Mouse (Mus musculus): ENCODE data around the gene Rab15. TPM values are rescaled to one million over a fixed set of nuclear protein-coding genes. Genes with fewer than 3 reads are reported as not detected.

Rab15 gene
- polyA plus RNA-seq (2012; rRNA removed) (22.2 and 23.3 TPM in 2 replicates), polyA plus RNA-seq (2014; fragmentation: Nextera tagmentation; extraction: Ambion mirVana) (22.2 and 24.9 TPM in 2 replicates)

DNA sequence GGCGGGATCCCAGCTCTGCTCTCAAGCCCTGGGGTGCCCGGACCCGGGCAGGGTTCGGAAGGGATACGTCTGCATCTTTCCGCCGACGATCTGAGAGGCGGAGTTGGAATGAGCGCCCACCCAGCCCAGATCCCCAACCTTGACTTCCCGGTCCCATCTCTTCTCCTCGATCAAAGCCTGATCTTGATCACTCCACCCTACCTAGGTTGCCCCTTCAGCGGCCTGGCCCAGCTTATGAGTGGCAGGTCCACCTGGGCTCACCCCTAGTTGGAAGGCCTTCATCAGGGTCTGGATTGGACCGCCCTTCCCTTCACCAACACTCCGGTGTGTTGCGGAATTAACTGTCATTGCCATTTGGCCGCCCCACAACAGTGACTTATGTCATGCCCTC lies at the start of gene Rab15:
Gene Rab15 (minus strand): TSS at position 258 of the 391 bp plus-strand sequence.
- no peaks in the 10 kb centered on the region for H3K27me3 ChIP-seq (ENCODE audit: control insufficient read depth, insufficient read depth, low read length)
- peak within 1 kb of the TSS; percentile 86 for H3K9ac ChIP-seq (ENCODE audit: low read depth, low read length, severe bottlenecking)
- no peak for TF ChIP-seq POLR2A (IDR thresholded peaks at IDR 0.05; ENCODE audit: borderline replicate concordance, extremely low read depth, insufficient read depth, insufficient read length)
- H3K27ac ChIP-seq (replicated peaks; ENCODE audit: low read depth, low read length), result no peak within 1 kb of the TSS
- peak within 1 kb of the TSS; percentile 88 for H3K4me2 ChIP-seq (replicated peaks; ENCODE audit: low read depth, low read length, severe bottlenecking)
- peak within 1 kb of the TSS; percentile 69 for H3K4me3 ChIP-seq (replicated peaks; ENCODE audit: low read length)
- peak; percentile 5; the same call in 1 of the 2 replicates for ATAC-seq (ENCODE audit: low FRiP score, low read depth)
- DNase-seq (ENCODE audit: low spot score), result no peak
- H3K4me1 ChIP-seq (ENCODE audit: control insufficient read depth, insufficient read depth, low read length), result peaks cover 23% of the 10 kb centered on the region
- no peaks in the 10 kb centered on the region for H3K36me3 ChIP-seq (ENCODE audit: control insufficient read depth, insufficient read depth, low read length)
- no peaks in the 10 kb centered on the region for H3K9me3 ChIP-seq (ENCODE audit: control insufficient read depth, low read length)
- 1% methylated on average over 13 of the region's 17 CpGs for WGBS

DNA sequence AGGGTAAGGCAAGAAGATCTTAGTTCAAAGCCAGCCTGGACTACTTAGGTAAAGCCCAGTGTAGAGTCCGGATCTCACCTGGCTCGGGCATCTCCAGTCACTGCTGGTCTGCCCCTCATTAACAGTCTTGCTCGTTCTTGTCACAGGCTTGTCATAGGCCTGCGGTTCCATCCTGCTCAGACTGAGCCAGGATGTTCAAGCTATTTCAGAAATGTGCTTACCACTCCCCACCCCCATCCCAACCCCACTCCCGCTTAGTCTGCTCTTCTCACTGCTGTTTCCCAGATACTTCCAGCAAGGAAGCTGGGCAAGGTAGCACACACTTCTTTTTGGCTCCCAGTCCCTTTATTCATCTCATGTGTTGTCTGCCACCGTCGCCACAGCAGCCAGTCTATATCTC lies 46.9 kb upstream of the Rab15 start:
- Histone ChIP-seq H3K4me1 (ENCODE audit: control insufficient read depth, insufficient read depth, low read length) (no peaks in the 10 kb centered on the region), H3K4me2 (replicated peaks; ENCODE audit: low read depth, low read length, severe bottlenecking) (no peak overlapping the region), H3K4me3 (replicated peaks; ENCODE audit: low read length) (no peak overlapping the region), H3K27ac (replicated peaks; ENCODE audit: low read depth, low read length) (no peak overlapping the region), H3K27me3 (ENCODE audit: control insufficient read depth, insufficient read depth, low read length) (no peaks in the 10 kb centered on the region), H3K9ac (ENCODE audit: low read depth, low read length, severe bottlenecking) (no peak overlapping the region), H3K9me3 (ENCODE audit: control insufficient read depth, low read length) (no peaks in the 10 kb centered on the region), H3K36me3 (ENCODE audit: control insufficient read depth, insufficient read depth, low read length) (peaks cover 3% of the 10 kb centered on the region; the same call in 1 of the 2 replicates)
- 77% methylated on average over 7 of the region's 7 CpGs for whole genome bisulfite sequencing
- DNase-seq (ENCODE audit: low spot score) (no peak), ATAC-seq (ENCODE audit: low FRiP score, low read depth) (no peak)
- TF ChIP-seq POLR2A (IDR thresholded peaks at IDR 0.05; ENCODE audit: borderline replicate concordance, extremely low read depth, insufficient read depth, insufficient read length), result no peak

DNA sequence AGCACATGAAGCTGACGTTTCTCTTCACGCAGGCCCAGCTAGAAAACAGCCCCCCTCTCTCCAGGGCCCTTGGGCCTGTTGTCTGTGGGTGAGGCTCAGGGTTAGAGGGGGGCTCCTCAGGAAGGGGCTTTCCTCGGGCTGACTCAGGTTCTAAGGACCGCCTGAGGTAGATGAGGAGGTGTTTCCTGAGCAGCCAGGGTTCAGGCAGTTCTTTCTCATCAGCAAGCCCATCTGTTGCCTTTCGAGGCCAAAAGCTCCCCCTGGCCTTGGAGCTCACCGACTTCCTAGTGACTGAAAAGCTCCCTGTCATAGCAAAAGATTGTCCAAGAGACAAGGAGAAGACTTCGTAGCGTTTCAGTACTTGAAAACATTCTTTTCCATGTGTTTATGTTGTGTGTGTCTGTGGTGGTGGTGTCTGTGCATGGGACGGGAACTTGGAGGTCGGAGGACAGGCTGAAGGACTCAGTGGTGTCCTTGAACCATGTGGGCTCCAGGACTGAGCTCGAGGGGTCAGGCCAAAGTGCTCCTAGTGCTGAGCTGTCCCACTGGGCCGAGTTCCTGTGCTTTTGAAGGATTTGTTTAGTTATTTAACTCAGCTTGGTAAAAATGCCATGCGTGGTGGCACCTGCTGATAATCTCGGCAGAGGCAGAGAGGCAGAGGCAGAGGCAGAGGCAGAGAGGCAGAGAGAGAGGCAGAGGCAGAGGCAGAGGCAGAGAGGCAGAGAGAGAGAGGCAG lies 45.9 kb upstream of the Rab15 start:
- Histone ChIP-seq H3K4me3 (replicated peaks; ENCODE audit: low read length) (no peak overlapping the region), H3K4me1 (ENCODE audit: control insufficient read depth, insufficient read depth, low read length) (no peaks in the 10 kb centered on the region), H3K9me3 (ENCODE audit: control insufficient read depth, low read length) (no peaks in the 10 kb centered on the region), H3K4me2 (replicated peaks; ENCODE audit: low read depth, low read length, severe bottlenecking) (no peak overlapping the region), H3K27ac (replicated peaks; ENCODE audit: low read depth, low read length) (no peak overlapping the region), H3K27me3 (ENCODE audit: control insufficient read depth, insufficient read depth, low read length) (no peaks in the 10 kb centered on the region), H3K9ac (ENCODE audit: low read depth, low read length, severe bottlenecking) (no peak overlapping the region), H3K36me3 (ENCODE audit: control insufficient read depth, insufficient read depth, low read length) (peaks cover 3% of the 10 kb centered on the region; the same call in 1 of the 2 replicates)
- 74% methylated on average over 14 of the region's 14 CpGs for whole genome bisulfite sequencing
- ATAC-seq (ENCODE audit: low FRiP score, low read depth), result no peak
- TF ChIP-seq POLR2A (IDR thresholded peaks at IDR 0.05; ENCODE audit: borderline replicate concordance, extremely low read depth, insufficient read depth, insufficient read length), result no peak
- DNase-seq (ENCODE audit: low spot score), result no peak

DNA sequence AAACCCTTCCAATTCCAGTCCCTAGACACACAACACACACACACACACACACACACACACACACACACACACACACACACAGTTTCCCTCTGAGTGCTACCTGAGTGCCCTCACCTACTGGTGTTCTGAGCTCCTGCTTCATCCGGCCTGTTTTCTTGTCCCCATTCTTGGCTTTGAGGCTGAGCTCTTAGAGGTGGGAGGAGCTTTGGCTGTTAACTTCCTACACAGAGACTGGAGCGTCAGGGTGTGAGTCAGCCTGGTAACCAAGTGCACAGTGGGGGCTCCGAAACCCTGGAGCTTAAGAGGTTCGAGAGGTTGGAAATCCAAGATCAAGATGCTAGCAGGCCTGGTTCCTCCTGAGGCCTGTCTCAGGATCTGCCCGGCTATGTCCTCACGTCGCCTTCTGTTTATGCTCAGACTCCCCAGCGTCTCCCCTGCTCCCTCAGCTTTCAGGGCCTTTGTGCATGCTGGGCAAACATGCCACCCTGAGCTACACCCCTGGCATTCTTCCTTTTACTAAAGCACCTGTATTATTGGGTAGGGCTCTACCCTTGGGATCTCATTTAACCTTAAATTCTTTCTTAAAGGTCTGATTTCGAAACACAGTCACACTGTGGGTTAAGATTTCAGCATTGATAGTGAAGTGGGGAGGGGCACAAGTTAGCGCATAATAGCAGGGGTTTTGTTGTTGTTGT lies 45.0 kb upstream of the Rab15 start:
- Histone ChIP-seq H3K4me1 (ENCODE audit: control insufficient read depth, insufficient read depth, low read length) (no peaks in the 10 kb centered on the region), H3K4me2 (replicated peaks; ENCODE audit: low read depth, low read length, severe bottlenecking) (no peak overlapping the region), H3K9me3 (ENCODE audit: control insufficient read depth, low read length) (no peaks in the 10 kb centered on the region), H3K27ac (replicated peaks; ENCODE audit: low read depth, low read length) (no peak overlapping the region), H3K36me3 (ENCODE audit: control insufficient read depth, insufficient read depth, low read length) (peaks cover 7% of the 10 kb centered on the region; the same call in 1 of the 2 replicates), H3K4me3 (replicated peaks; ENCODE audit: low read length) (no peak overlapping the region), H3K9ac (ENCODE audit: low read depth, low read length, severe bottlenecking) (no peak overlapping the region), H3K27me3 (ENCODE audit: control insufficient read depth, insufficient read depth, low read length) (no peaks in the 10 kb centered on the region)
- no peak for TF ChIP-seq POLR2A (IDR thresholded peaks at IDR 0.05; ENCODE audit: borderline replicate concordance, extremely low read depth, insufficient read depth, insufficient read length)
- ATAC-seq (ENCODE audit: low FRiP score, low read depth) (no peak), DNase-seq (ENCODE audit: low spot score) (no peak)
- 70% methylated on average over 10 of the region's 10 CpGs for WGBS

DNA sequence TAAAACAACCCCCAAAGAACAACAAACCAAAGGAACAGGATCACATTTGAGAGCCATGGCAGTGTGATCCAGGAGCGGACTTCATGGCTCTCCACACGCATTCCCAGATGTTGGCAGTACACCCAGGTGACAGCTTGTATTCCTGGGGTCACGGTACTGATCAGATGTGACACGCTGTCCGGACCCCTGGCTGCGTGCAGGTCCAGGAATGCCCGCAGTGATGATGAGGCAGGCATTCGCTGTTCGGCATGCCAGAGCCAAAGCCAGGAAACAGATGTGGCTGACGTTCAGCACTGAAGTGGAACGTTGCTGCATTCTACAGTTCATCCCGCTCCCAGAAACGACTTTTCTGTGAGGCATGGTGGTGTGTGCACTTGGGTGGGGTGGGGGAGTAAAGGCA lies 42.6 kb upstream of the Rab15 start:
- Histone ChIP-seq H3K4me3 (replicated peaks; ENCODE audit: low read length) (no peak overlapping the region), H3K27ac (replicated peaks; ENCODE audit: low read depth, low read length) (no peak overlapping the region), H3K4me1 (ENCODE audit: control insufficient read depth, insufficient read depth, low read length) (no peaks in the 10 kb centered on the region), H3K9me3 (ENCODE audit: control insufficient read depth, low read length) (no peaks in the 10 kb centered on the region), H3K36me3 (ENCODE audit: control insufficient read depth, insufficient read depth, low read length) (peaks cover 7% of the 10 kb centered on the region; the same call in 1 of the 2 replicates), H3K27me3 (ENCODE audit: control insufficient read depth, insufficient read depth, low read length) (no peaks in the 10 kb centered on the region), H3K9ac (ENCODE audit: low read depth, low read length, severe bottlenecking) (no peak overlapping the region), H3K4me2 (replicated peaks; ENCODE audit: low read depth, low read length, severe bottlenecking) (no peak overlapping the region)
- no peak for DNase-seq (ENCODE audit: low spot score)
- WGBS, result 55% methylated on average over 13 of the region's 13 CpGs
- ATAC-seq (ENCODE audit: low FRiP score, low read depth), result no peak
- TF ChIP-seq POLR2A (IDR thresholded peaks at IDR 0.05; ENCODE audit: borderline replicate concordance, extremely low read depth, insufficient read depth, insufficient read length), result no peak

All from limb, embryonic 14.5 days (tissue).